Mouse (Mus musculus) forebrain, embryonic 16.5 days (tissue): ENCODE data around the gene Gfpt1. TPM values are rescaled to one million over a fixed set of nuclear protein-coding genes. Genes with fewer than 3 reads are reported as not detected.
"Not testable (repeated sequence)": the region's sequence is repeated elsewhere in the genome, so short reads cannot be mapped to it uniquely, and the experiment has no call there.

Experiments
- ATAC-seq: fragments of 200-750 bp; cut with Nextera tagmentation; 2 replicates; pipeline ENCODE4 v1.8.0; 2017; ENCODE audit warnings: mild to moderate bottlenecking, moderate library complexity
- H3K27ac ChIP-seq: fragments of 300-500 bp; sonication (generic); 2 replicates; pipeline ENCODE4 v1.5.1; 2014; ENCODE audit warnings: low read length, control low read depth
- H3K27me3 ChIP-seq: fragments of 300-500 bp; sonication (generic); replicated peaks from 2 replicates; pipeline ENCODE4 v1.6.1; 2014; ENCODE audit warnings: low read length; ENCODE audit not compliant: control insufficient read depth, insufficient read depth
- H3K36me3 ChIP-seq: fragments of 300-500 bp; sonication (generic); 2 replicates; pipeline ENCODE4 v1.6.1; 2014; ENCODE audit not compliant: control insufficient read depth, insufficient read depth
- H3K4me1 ChIP-seq: fragments of 300-500 bp; sonication (generic); replicated peaks from 2 replicates; pipeline ENCODE4 v1.6.1; 2014; ENCODE audit warnings: low read length; ENCODE audit not compliant: control insufficient read depth, insufficient read depth
- H3K4me2 ChIP-seq: fragments of 300-500 bp; sonication (generic); 2 replicates; pipeline ENCODE4 v1.6.1; 2014; ENCODE audit warnings: mild to moderate bottlenecking, low read length, control low read depth
- H3K4me3 ChIP-seq: fragments of 300-500 bp; sonication (generic); replicated peaks from 2 replicates; pipeline ENCODE4 v1.5.1; 2014; ENCODE audit warnings: mild to moderate bottlenecking, low read length, control low read depth
- H3K9ac ChIP-seq: fragments of 300-500 bp; sonication (generic); replicated peaks from 2 replicates; pipeline ENCODE4 v1.6.1; 2014; ENCODE audit warnings: low read depth, low read length, control low read depth
- H3K9me3 ChIP-seq: fragments of 300-500 bp; sonication (generic); 2 replicates; pipeline ENCODE4 v1.6.1; 2016; ENCODE audit warnings: low read length; ENCODE audit not compliant: control insufficient read depth
- WGBS: fragments of 180-500 bp; shearing (Covaris S2); extraction: QIAGEN DNeasy Blood & Tissue Kit; methylation state at CpG from one replicate; pipeline ENCODE4 v1.1.7; 2014; 5-methylcytosine and 5-hydroxymethylcytosine counted together
- polyA plus RNA-seq: library from polyadenylated mRNA; unstranded; fragments of >200 nt; fragmentation: Nextera tagmentation; extraction: Ambion mirVana; gene quantifications from 2 replicates; pipeline ENCODE4 v1.2.1, GENCODE M21; 2015

Gfpt1 gene
- polyA plus RNA-seq, 1 experiment from 2014 or later: 25.1 TPM

- WGBS: under 1% methylated on average over 36 of the region's 36 CpGs
- ATAC-seq: peak; percentile 99
Observed at GRCm38 (mm10) chr6:87009692-87010328, 32.8 kb upstream of the Gfpt1 start.

DNA sequence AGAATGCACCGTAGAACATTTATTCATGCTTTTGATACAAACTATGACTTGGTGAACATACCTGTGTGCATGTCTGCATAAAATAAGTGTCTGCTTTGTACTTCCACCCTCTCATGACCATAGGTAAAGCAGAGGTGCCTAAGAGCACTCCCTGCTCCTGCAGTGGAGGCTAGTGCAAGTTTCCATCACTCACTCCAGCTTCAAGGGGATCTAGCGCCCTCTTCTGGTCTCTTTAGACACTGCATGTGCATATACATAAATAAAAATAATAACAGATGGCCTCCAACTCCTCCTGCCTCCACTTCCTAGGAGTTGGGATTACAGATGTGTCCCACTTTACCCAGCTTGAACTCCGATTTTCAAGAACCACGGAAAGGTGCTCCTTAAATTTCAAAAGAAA is 25.7 kb upstream of the Gfpt1 start:
- no peak overlapping the region for H3K4me2 ChIP-seq
- H3K27me3 ChIP-seq: no peaks in the 10 kb centered on the region
- 62% methylated on average over 4 of the region's 4 CpGs for WGBS
- no peaks in the 10 kb centered on the region for H3K9me3 ChIP-seq
- no peak overlapping the region for H3K27ac ChIP-seq
- no peak overlapping the region for H3K4me3 ChIP-seq
- H3K4me1 ChIP-seq: no peaks in the 10 kb centered on the region
- ATAC-seq: no peak
- peaks cover 21% of the 10 kb centered on the region for H3K36me3 ChIP-seq
- no peak overlapping the region for H3K9ac ChIP-seq

More at GRCm38 (mm10) chr6:87009692-87010328, 32.8 kb upstream of the Gfpt1 start:
- H3K4me3 ChIP-seq: peak overlapping the region; percentile 78
- no peaks in the 10 kb centered on the region for H3K36me3 ChIP-seq
- no peaks in the 10 kb centered on the region for H3K27me3 ChIP-seq
- peak overlapping the region; percentile 70 for H3K27ac ChIP-seq
- peak overlapping the region; percentile 62 for H3K4me2 ChIP-seq
- H3K9ac ChIP-seq: peak overlapping the region; percentile 94
- H3K4me1 ChIP-seq: peaks cover 9% of the 10 kb centered on the region
- H3K9me3 ChIP-seq: no peaks in the 10 kb centered on the region

DNA sequence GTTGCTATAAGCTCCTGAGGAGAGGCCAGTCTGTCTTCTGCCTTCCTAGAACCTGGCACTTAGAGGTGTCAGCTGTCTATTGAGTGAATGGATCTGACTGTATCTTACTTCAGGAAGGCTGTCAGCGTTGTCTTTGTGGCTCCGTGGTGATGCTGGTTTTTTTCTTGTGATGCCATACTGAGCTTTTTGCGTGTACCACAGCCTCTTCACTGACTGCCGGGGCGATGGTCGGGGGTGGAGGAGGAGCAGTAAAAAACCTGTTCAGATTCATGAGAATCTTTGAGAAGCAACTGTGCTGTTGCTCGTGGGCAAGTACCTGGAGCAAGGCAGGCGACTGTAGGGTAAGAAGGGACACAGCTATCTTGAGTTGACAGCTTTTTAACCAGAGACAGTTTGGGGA is 23.8 kb upstream of the Gfpt1 start:
- no peak overlapping the region for H3K4me3 ChIP-seq
- H3K9ac ChIP-seq: no peak overlapping the region
- no peaks in the 10 kb centered on the region for H3K9me3 ChIP-seq
- H3K27ac ChIP-seq: no peak overlapping the region
- no peaks in the 10 kb centered on the region for H3K27me3 ChIP-seq
- WGBS: 88% methylated on average over 8 of the region's 8 CpGs
- ATAC-seq: no peak
- peaks cover 26% of the 10 kb centered on the region for H3K36me3 ChIP-seq
- no peaks in the 10 kb centered on the region for H3K4me1 ChIP-seq
- H3K4me2 ChIP-seq: no peak overlapping the region

DNA sequence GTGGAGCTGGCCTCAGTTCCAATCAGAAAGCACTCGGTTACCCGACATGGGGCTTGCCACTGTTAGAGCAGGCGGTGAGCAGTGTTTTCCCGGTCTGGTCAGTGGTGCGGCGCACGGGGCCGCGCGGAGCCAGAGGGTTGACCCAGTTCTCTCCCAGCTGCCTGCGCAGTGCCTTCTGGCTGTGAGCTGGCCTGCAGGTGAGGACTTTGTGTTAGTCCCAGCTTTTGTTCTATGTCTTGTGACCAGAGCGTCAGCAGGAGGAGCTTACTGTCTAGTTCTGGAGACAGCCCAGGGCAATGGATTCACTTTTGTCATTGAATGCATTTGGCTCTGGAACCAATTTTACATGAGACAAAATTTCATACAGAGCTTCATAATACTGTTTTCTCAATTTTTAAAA is 20.9 kb upstream of the Gfpt1 start:
- Histone ChIP-seq H3K27me3 (no peaks in the 10 kb centered on the region), H3K4me1 (no peaks in the 10 kb centered on the region), H3K27ac (no peak overlapping the region), H3K9ac (no peak overlapping the region), H3K4me3 (no peak overlapping the region), H3K36me3 (peaks cover 37% of the 10 kb centered on the region), H3K9me3 (no peaks in the 10 kb centered on the region), H3K4me2 (no peak overlapping the region)
- WGBS: 98% methylated on average over 12 of the region's 12 CpGs
- no peak for ATAC-seq

GRCm38 (mm10) chr6:87026980-87027379 is 15.7 kb upstream of the Gfpt1 start:
- no peaks in the 10 kb centered on the region for H3K9me3 ChIP-seq
- peaks cover 16% of the 10 kb centered on the region for H3K36me3 ChIP-seq
- ATAC-seq: no peak
- no peak overlapping the region for H3K4me2 ChIP-seq
- no peaks in the 10 kb centered on the region for H3K4me1 ChIP-seq
- no peak overlapping the region for H3K9ac ChIP-seq
- H3K4me3 ChIP-seq: no peak overlapping the region
- no peak overlapping the region for H3K27ac ChIP-seq
- H3K27me3 ChIP-seq: no peaks in the 10 kb centered on the region
- 88% methylated on average over 7 of the region's 7 CpGs for WGBS

GRCm38 (mm10) chr6:87028881-87029280 is 13.8 kb upstream of the Gfpt1 start:
- Histone ChIP-seq H3K27ac (no peak overlapping the region), H3K4me2 (no peak overlapping the region), H3K4me1 (no peaks in the 10 kb centered on the region), H3K27me3 (no peaks in the 10 kb centered on the region), H3K9me3 (no peaks in the 10 kb centered on the region), H3K9ac (no peak overlapping the region), H3K4me3 (no peak overlapping the region), H3K36me3 (peaks cover 11% of the 10 kb centered on the region)
- no peak for ATAC-seq

- 84% methylated on average over 7 of the region's 7 CpGs for WGBS
- not testable (repeated sequence) for H3K9me3 ChIP-seq, H3K36me3 ChIP-seq, H3K27me3 ChIP-seq, H3K27ac ChIP-seq, H3K4me1 ChIP-seq, H3K4me2 ChIP-seq, H3K4me3 ChIP-seq, ATAC-seq, H3K9ac ChIP-seq
Observed at GRCm38 (mm10) chr6:87031310-87031709, 11.3 kb upstream of the Gfpt1 start.

GRCm38 (mm10) chr6:87032401-87032800 is 10.2 kb upstream of the Gfpt1 start:
- no peak for ATAC-seq
- H3K4me1 ChIP-seq: no peaks in the 10 kb centered on the region
- H3K27me3 ChIP-seq: no peaks in the 10 kb centered on the region
- WGBS: 93% methylated on average over 3 of the region's 3 CpGs
- no peaks in the 10 kb centered on the region for H3K36me3 ChIP-seq
- no peak overlapping the region for H3K27ac ChIP-seq
- no peaks in the 10 kb centered on the region; the same call in 1 of the 2 replicates for H3K9me3 ChIP-seq
- H3K4me2 ChIP-seq: no peak overlapping the region
- no peak overlapping the region for H3K4me3 ChIP-seq
- no peak overlapping the region for H3K9ac ChIP-seq

DNA sequence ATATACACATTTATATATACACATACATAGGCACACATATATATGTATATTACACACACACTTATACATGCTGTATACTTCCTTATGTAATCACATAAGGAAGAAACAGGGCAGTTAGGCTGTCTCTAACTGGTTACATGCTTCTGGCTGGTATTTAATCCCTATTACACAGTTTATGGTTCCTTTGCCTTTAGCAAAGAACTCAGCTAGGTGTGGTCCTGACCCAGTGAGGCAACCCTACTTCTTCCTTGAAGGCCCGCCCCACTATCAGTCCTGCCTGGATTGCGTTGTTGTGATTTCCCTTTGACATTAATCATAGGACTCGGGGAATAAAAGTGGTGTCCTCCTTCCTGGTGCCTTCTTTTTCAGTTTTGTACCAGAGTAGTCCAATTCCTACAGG is 8.3 kb upstream of the Gfpt1 start:
- ATAC-seq: no peak
- WGBS: 92% methylated on average over 3 of the region's 3 CpGs
- Histone ChIP-seq H3K4me1 (no peaks in the 10 kb centered on the region), H3K27ac (no peak overlapping the region), H3K27me3 (no peaks in the 10 kb centered on the region), H3K9me3 (no peaks in the 10 kb centered on the region; the same call in 1 of the 2 replicates), H3K4me2 (no peak overlapping the region), H3K9ac (no peak overlapping the region), H3K4me3 (no peak overlapping the region), H3K36me3 (no peaks in the 10 kb centered on the region)
